Mouse (Mus musculus): Measurements from ENCODE around the gene Zbtb24.
"Not testable (repeated sequence)": the region's sequence is repeated elsewhere in the genome, so short reads cannot be mapped to it uniquely, and the experiment has no call there.

Zbtb24 gene

GRCm38 (mm10) chr10:41450137-41450670 is at the start of gene Zbtb24:
Gene Zbtb24, plus strand, starts transcription at chr10:41450383.
- DNase-seq (ENCODE audit: low spot score): peak; percentile 98

DNA sequence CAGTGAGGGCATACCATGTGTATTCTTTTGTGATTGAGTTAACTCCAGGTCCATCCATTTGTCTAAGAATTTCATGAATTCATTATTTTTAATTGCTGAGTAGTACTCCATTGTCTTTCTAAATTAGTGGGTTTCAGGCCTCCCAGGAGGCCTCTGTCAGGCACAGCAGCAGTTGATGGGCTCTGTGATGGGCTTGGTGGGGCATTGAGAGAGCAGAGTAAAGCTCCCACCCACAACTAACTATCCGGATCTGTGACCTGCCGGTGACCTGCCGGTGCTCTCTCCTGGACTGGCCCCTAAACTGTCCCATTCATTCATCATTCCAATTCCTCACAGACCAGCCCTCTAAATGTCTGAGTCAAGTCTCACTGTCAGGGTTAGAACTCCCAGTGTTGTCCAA is 49.1 kb upstream of the Zbtb24 start:
- no peak for DNase-seq (ENCODE audit: low spot score)

DNA sequence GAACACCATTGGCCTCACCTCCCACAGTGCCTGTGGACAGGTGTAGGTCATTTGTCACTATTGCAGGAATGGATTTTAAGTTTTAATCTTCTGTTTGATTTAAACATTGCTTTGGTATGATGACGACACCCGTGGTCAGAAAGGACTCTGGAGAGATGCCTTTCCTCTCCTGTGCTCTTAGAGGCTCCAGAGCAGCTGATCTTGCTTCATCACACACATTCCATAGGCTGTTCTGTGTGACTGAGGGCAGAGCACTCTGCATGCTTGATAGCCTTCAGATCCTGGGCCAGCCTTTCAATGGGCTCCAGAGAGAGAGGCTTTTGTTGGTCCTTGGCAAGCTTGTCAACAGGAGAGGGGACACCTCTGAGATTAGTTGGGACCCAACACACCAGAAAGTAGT is 46.8 kb upstream of the Zbtb24 start:
- no peak for DNase-seq (ENCODE audit: low spot score)

DNA sequence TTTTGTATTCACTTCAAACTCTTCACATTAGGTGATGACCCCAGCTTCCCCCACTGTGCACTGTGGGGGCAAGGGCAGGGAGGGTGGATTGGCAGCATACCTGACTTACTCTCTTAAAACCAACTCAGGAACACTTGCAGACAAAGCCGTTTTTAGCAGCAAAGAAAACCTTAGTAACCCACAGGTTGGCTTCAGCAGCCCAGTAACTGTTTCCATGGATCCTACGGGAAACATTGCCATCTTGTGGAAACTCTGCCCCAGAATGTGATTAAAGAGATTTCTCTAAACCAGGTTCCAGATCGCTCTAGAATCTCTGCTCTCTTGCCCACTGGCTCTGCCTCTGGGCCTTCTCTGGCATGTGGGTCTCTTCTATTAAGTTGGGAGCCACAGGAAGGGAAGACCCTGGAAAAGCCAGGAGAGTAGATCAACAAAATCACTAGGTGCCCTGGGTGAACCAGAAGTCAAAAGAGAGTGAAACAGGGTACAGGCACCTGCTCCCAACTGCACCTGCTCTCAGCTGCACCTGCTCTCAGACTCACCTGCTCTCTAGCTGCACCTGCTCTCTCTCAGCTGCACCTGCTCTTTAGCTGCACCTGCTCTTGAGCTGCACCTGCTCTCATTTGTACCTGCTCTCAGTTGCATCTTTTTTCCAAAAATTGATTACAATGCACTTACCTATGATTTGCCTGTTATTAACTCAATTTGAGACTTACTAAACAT is 46.1 kb upstream of the Zbtb24 start:
- peak; percentile 15 for DNase-seq (ENCODE audit: low spot score)

DNA sequence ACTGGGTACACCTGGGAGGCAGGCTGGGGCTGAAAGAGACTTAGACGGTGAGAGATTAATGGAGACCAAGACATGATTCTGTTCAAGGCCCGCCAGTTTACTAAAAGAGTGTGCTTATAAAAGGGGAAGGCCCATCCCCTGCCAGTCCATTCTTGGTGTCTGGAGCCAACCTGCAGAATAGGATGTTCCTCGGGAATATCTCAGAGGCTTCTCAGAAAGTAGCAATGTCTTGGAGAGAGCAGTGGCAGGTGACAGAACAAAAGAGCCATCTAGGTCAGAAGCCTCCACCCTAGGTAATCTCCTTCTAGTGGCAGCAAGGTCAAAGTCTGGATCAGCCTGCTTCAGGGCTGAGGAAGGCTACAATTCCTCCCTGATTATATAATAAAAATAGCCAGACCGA is 40.0 kb upstream of the Zbtb24 start:
- not testable (repeated sequence) for DNase-seq (ENCODE audit: low spot score)

DNA sequence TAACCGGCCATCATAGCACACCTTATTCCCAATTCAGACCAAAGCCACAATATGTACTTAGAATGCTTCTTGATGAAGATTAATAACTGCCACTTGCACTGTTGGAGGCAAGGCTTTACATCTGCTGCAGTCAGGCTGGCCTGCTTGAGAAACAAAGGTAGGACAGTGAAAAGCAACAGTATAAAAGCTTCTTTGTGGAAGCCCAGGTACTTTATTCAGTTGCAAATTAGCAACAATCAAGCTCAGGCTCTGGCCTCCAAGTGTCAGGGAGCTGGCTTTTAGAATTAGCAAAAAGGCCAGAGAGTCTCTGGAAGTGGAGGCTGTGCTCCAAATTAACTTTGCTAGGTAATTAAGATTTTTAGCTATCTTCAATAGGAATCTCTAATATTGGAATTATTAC is 39.4 kb upstream of the Zbtb24 start:
- DNase-seq (ENCODE audit: low spot score): not testable (repeated sequence)

DNA sequence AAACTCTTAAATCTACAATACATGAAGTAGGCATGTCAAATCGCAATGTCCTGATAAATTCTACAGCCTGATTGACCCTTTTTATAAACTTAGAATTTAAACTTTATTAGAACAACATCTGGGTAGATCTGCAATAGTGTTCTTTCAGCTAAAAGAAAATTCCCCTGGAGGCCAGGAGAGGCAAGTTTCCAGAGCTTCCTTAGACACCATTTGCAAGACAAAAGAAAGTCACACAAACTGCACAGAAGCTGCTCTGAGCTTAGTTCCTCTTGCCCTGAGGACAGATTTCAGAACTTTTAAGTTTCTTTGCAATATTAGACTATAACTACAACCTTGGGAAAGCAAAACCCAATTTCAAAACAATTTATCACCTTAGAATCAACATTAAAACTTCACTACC is 36.7 kb upstream of the Zbtb24 start:
- not testable (repeated sequence) for DNase-seq (ENCODE audit: low spot score)

- not testable (repeated sequence) for DNase-seq (ENCODE audit: low spot score)
These were observed 34.8 kb upstream of the Zbtb24 start for GRCm38 (mm10) chr10:41415368-41415767.

DNA sequence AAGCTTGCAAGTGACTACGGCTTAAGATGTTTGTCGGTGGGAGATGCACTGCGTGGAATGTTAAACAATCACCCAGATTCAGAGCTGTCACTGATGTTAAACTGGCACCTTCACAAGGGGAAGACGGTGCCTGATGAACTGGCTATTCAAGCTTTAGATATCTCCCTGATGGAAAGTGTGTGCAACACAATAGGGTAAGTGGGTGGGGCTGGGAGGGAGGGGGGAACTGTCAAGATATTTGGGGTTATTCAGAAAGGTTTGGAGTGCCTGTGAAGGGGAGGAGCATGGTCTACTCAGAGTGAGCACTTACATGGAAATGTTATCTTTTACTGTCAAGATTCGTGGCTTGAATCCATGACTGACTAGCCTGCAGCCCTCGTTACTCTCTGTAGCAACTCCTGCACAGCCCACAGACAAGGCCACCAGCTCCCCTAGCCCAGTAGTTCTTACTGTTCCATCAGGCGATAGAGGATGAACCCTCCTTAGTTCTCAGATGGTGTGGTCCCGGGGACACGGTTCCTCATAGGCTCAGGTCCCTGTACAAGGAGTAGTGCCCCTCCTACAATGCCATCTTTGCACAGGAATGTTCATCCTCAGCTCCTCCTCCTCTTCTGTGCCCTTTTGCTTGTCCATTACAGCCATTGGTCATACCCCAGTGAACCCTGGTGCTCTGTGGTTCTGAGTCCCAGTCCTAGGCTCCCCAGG is 29.5 kb upstream of the Zbtb24 start:
- DNase-seq (ENCODE audit: low spot score): no peak

DNA sequence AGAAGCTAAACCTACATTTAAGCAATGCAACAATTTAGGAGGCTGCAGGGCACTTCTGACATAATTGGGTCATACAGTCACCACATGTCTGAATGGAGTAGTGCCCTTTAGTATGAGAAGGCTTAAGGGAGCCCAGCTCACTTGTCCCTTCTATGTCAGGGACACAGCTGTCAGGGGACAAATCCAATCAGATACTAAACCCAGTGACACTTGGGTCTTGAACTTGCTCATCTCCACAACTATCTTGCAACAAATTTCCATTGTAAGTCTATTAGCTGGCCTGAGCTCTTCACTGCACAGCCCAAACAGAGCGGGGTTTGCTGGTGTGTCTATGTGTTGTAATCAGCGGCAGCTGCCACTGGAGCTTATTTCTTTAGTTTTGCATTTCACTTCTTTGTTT is 26.5 kb upstream of the Zbtb24 start:
- DNase-seq (ENCODE audit: low spot score): no peak

DNA sequence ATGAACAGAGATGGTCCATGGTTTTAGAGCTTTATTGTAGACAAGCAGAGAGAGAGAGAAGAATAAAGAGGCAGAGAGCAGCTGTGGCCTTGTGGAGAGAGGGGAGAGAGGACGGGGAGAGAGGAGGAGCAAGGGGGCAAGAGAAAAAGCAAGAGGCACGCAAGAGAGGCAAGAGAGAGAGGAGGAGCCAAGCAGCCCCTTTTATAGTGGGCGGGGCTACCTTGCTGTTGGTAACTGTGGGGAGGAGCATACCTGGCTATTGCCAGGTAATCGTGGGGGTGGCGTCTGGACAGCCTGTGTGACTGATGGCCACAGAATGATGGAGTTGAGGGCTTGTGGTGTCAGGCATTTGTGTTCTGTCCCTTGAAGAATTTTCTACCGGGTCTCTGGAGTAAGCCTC is 23.8 kb upstream of the Zbtb24 start:
- DNase-seq (ENCODE audit: low spot score): no peak

DNA sequence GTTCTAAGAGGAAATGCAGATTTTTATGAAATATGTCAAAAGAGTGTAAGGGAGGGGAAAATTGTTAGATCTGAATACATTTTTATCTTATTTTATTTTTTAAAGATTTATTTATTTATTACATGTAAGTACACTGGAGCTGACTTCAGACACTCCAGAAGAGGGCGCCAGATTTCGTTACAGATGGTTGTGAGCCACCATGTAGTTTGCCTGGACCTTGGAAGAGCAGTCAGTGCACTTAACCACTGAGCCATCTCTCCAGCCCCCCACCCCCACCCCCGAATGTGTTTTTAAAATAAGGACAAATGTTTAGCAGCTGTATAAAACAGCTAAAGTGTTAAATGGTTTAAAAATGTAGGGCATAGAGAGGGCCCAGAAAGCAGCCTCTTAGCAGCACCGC is 15.6 kb upstream of the Zbtb24 start:
- peak; percentile 66 for DNase-seq (ENCODE audit: low spot score)

DNA sequence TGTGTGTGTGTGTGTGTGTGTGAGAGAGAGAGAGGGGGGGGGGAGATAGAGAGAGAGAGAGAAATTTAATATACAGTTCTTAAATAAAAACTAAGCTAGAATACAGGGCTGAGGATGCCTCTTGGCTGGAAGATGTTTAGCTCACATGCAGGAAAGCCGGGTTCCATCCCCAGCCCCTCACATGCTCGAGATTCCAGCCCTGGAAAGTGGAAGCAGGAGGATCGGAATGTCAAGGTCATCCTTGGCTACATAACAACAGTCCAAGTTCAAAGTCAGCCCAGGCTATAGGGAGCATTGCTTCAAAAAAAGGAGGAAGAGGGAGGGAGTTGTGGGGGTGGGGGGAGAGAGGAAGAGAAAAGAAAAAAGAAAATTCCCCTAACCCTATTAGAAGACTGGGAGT is 15.0 kb upstream of the Zbtb24 start:
- DNase-seq (ENCODE audit: low spot score): peak; percentile 2

DNA sequence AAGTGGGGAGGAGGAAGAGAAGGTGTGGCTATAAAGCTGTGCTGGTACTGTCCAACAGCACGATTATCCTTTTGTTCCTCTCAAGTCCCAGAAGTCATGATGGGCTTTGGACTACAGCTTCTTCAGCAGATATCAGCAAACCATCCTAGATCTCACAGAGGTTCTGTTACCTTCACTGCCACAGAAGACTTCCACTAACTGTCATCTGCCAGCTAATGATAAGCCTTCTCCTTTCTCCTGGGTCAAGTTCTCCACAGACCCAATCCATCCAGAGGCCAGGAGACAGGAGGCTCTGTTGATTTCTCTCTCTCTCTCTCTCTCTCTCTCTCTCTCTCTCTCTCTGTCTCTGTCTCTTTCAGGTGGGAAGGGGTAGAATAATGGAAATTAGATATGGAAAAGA is 2.0 kb upstream of the Zbtb24 start:
- no peak for DNase-seq (ENCODE audit: low spot score)

DNA sequence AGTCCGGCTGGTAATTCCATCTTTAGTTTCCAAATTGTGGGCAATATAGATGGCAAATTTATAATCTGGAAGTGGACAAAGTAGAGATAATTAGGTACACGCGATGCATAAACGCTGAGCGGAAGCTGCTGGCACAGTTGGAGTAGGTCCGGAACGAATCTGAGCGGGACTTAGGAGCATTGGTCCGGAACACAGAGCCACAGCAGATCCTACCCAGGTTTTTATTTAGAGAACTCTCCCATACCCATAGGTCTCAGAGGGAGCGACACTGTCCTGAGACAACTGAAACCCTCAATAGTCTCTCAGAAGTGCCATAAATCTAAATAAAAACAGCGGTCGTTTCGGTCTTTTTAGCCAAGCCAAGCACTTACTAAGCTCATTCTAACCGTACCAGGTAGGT is 499 bp upstream of the Zbtb24 start:
- peak; percentile 68 for DNase-seq (ENCODE audit: low spot score)

DNA sequence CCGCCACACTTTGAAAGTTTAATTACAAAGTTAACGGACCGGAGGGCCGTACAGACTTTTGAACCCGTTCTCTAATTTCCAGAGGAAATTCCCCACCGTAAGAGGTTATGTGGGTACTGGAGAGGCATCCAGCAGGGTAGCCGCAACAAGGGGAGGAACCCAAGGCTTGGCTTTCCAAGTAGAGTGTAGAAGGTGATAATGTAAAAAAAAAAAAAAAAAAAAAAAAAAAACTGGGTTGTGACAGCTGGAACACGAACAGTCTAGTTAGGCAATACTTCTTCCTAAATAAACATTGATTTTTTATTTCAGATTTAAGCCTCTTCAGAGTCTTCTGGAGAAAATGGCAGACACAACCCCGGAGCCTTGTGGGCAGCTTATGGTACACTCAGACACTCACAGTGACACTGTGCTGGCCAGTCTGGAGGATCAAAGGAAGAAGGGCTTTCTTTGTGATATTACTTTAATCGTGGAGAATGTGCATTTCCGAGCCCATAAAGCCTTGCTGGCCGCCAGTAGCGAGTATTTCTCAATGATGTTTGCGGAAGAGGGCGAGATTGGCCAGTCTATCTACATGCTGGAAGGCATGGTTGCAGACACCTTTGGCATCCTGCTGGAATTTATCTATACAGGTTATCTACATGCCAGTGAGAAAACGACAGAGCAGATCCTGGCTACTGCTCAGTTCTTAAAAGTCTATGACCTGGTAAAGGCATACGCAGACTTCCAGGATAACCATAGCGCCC is 768 bp downstream of the Zbtb24 start:
- DNase-seq (ENCODE audit: low spot score): no peak

- DNase-seq (ENCODE audit: low spot score): no peak
These were observed 1.5 kb downstream of the Zbtb24 start for GRCm38 (mm10) chr10:41451656-41452055.

DNA sequence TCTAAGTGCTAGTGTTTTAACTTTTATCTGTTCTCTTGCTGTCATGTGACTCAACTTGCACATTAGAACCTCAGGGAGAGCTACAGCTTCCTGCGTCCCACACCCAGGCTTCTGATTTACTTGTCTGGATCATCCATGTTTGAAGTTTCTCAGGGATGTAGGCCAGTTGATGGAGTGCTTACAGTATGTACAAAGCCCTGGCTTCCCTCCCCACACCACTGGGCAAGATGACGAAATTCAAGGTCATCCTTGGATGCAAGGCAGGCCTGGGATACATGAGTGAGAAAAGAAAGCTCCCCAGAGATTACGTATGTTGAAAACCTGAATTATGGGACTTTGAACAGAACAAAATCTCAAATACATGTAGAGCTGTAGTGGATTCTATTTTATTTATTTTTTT is 2.6 kb downstream of the Zbtb24 start:
- no peak for DNase-seq (ENCODE audit: low spot score)

DNA sequence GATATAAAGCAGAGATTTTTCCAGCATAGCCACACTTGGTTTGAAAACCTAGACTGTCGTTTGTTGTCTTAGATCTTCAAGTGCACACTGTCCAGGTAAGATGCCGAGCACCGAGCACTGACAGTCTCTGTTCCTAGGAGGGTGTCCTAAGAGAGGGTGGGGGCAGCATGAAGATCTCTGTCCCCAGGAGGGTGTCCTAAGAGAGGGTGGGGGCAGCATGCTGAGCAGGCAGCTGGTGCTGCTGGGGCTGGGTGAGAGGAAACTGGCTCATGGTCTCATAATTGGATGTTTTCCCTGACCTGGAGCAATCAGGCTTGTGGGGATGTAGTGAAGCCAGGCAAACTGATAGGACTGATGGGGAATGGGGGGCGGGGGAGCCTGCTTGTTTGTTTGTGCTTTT is 9.8 kb downstream of the Zbtb24 start:
- no peak for DNase-seq (ENCODE audit: low spot score)

DNA sequence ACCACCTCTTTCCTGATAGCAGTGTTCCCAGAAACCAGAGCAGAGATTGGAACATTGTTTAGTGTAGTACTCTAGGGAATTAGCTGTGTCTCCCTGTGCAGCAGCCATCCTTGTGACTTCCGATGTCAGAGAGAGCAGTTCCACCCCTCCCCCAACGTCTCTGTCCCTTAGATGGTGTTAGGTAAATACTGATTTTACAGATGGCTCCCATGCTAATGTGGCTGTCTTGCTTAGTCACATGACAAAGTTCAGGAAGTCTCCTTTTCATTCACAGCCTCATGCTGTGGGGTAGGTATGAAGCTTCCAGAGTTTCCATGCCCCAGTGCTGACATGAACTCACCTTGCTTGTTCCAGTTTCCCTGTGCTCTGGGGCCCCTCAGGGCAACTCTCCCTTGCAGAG is 10.3 kb downstream of the Zbtb24 start:
- DNase-seq (ENCODE audit: low spot score): no peak

GRCm38 (mm10) chr10:41461057-41461722 is 11.0 kb downstream of the Zbtb24 start:
- DNase-seq (ENCODE audit: low spot score): no peak

DNA sequence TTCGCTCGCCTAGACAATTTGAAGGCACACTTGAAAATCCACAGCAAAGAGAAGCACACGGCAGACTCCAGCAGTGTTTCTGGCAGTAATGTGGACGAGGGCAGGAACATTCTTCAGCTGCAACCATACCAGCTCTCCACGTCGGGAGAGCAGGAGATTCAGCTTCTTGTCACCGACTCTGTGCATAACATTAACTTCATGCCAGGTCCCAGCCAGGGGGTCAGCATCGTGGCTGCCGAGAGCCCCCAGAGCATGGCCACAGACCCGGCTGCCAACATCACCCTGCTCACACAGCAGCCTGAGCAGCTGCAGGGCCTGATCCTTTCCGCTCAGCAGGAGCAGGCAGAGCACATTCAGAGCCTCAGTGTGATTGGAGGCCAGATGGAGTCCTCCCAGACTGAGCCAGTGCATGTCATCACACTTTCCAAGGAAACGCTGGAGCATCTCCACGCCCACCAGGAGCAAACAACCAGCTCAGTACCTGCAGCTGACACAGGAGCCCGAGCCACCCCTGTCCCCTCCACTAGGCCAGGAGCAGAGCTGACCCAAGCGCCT is 14.3 kb downstream of the Zbtb24 start:
- no peak for DNase-seq (ENCODE audit: low spot score)

All from embryo, embryonic 10.5 days (tissue).